Mouse (Mus musculus): Measurements from ENCODE around the gene Abcg5.

Gene Abcg5

GRCm38 (mm10) chr17:84642324-84642723 is 40.5 kb downstream of the Abcg5 start:
- peak; percentile 6 for DNase-seq

- peak; percentile 82 for DNase-seq
Observed at GRCm38 (mm10) chr17:84641893-84642292, 40.9 kb downstream of the Abcg5 start.

DNA sequence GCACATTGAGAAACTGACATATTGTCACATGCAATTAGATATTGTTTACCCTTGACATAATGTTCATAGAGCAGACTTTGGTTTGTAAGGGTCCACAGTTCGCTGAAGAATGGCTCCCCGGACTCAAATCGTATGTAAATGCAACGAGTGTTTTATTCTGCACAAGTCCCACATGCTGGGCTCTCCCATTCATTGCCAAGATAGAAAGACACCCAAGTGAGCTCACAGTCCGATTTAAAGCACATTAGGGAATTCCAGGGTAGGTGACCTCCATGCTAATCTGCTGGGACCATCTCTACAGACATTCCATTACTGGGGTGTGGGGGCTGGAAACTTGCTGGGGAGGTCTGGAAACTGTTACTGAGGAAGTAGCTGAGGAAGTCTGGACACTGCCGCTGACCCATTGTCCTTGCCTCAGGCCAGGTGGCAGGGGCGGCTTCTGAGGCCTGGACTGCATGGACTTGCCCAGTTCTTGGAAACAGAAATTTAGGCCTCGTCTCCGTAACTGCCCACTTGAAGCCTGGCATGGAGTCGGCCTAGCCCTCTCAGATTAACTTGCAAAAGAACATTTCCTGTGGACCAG is 42.9 kb downstream of the Abcg5 start:
- DNase-seq = peak; percentile 28

- peak; percentile 1 for DNase-seq
Observed at GRCm38 (mm10) chr17:84637971-84638370, 44.8 kb downstream of the Abcg5 start.

DNA sequence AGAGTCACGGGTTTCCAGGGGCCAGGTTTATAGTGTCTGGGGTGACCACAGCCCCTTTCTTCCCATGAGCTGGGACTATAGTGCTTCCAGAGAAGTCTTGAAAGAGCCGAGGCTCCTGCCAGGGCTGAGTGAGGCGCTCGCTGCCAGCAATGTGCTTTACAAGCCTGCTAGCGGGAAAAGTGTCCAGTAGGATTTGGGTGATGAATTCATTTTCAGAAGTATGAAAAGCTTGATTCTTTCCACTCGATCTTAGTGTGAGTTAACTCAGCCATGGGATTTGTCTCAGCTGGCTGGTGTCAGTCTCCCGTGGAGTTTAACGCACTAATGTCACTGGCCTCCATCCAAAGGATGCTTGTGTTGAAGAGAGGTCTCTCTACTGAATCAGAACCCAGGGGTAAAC is 46.5 kb downstream of the Abcg5 start:
- DNase-seq = peak; percentile 6

DNA sequence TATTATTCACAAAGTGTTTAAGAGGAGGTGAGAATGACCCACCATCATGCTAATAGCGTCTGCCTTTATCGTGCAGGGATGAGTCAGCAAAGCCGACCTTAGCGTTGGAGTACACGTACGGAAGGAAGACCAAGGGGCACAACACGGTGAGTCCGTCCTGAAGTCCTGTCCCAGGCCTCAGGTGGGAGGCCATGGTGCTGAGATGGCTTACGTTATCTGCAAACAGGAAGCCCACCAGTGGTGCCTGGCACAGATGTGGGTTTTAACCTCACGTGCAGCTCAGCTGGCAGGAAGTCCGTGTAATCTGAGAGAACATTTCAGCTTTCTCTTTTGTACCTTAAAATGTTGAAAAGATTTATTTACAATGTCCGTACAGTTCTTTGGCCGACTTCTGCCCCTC is 49.4 kb downstream of the Abcg5 start:
- no peak for DNase-seq

GRCm38 (mm10) chr17:84631836-84632235 is 51.0 kb downstream of the Abcg5 start:
- DNase-seq = no peak

DNA sequence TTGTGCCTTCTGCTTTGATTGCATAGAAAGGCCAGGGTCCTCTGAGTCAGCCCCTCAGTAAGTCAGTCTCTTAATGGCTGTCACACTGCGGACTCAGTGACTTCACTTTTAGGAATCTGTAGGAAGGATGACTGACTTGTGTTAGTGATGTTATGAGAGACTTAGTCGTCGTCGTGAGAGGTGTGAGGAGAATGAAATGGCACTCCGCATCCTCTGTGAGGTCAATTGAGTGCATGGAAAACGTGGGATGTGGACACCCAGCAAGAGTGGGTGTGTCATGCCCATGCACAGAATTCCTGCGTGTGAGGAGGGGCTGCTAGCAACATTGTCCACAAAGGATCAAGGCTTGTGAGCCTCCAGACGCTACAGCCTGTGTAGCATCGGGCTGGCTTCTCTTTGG is 54.2 kb downstream of the Abcg5 start:
- no peak for DNase-seq

DNA sequence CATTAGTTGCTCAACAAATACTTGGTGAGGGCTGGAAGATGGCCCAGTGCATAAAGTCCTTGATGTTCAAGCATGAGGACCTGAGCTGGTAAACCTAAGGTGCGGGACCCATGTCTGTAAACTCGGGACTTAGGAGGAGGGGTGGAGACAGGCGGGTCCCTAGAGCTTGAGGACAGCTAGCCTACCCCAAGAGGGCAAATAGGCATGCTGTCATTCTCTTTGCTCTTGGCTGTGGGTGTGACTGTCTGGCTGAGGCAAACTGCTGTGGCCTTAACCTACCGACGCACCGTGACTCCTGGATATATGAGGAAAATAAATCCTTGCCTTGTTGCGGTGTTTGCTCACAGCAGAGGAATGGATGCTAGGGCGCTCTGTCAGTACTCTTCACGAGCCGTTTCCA is 55.1 kb downstream of the Abcg5 start:
- DNase-seq = no peak

DNA sequence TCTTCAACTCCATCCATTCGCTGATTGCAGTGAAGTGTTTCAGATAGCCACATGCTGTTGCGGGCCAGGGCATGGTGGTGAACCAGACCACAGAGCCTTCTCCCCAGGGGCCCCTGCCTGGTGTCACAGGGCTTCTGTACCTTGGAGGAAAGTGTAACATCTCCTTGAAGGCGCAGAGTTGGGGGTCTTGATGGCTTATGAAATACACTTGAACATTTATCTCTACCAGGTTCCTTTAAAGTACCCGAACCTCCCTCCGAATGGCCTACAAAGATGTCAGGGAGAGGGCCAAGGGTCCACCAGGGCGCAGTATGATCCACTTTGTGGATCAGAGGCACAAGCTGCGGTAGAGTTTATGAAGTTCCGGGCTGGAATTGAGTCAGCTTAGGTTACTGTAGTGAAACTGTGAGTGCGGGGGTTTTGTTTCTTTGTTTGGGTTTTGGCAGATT is 55.9 kb downstream of the Abcg5 start:
- DNase-seq = peak; percentile 46

DNA sequence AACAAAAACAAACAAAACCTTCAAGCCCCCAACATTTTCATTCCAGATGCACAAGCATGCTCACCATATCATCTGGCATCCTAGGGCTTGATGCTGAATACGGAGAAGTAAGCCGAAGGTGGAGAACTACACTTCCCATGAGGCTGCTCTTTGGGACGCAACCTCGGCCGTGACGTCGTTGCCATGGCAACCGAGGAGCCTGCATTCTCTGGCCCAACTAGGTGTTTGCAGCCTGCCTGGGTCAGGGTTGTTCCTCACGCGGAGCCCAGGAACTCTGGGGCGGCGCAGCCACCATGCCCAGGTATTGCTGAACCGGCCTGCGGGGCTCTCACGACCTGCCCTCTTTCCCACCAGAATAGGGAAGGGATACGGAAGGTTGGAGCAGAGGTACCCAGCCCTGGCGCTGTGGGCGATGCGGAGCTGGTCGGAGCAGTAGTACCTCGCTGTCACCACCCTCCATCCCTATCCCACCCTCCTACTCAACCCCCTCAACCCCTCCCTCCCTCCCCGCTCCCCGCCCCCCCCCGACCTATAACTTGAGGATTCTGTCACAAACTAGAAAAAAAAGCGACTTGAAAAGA is 56.4 kb downstream of the Abcg5 start, which contains the start of gene Dync2li1:
Gene Dync2li1, plus strand, starts transcription at position 221 of the 581 bp plus-strand sequence.
- peak; percentile 96 for DNase-seq

GRCm38 (mm10) chr17:84622873-84623272 is 59.9 kb downstream of the Abcg5 start:
- no peak for DNase-seq

DNA sequence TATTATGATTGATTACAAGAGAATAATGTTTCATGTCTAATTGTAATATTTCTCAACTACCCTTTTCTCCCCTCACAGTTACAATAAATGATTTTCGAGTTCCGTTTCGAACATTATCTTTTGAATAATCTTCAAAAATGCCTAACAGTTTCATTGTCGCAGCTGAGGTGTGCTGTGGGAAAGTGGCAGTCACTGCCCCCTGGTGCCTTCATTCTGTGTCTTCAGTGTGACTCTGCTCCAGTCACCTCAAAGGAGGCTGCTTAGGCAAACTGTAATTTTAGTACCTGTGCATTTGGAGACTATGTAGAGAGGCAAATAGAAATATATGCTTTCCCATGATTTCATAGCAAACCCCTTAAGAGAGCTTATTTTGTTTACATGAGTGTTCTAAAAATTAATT is 60.8 kb downstream of the Abcg5 start:
- DNase-seq = no peak

- DNase-seq = no peak
Observed at GRCm38 (mm10) chr17:84621209-84621608, 61.6 kb downstream of the Abcg5 start.

DNA sequence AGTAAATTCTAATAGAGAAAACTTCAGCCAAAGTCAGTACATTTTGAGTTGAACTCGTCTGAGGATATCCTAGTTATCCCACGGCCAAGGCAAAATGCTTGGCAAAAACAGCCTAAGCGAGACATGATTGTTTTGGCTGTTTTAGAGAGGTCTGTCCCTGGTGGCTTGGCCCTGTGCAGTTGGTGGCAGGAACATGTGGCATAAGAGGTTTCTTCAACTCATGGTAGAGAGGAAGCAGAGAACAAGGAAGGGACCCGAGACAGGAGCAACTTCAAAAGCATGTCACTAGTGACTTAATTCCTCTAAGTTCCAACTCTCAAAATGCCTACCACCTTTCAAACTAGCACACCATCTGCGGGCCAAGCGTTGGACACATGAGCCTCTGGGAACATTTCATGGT is 62.2 kb downstream of the Abcg5 start:
- no peak for DNase-seq

DNA sequence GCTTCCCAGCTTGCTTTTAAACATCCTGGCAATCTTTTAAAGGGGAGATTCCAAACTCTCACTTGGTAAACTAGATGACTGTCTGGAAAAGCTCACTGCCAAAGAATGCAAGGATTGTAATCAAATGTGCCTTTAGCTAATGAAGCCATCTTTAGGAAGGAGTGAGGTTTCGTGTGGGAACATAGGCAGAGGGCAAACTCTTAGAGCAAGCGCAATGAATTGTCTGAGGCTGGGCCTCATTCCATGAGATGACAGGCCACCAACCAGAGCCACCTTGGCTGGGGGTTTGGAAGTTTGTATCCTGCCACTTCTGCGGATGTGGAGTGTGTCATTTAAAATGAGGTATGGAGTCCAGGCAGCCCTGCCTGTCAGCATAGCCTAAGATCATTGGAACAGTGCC is 62.7 kb downstream of the Abcg5 start:
- DNase-seq = no peak

- no peak for DNase-seq
Observed at GRCm38 (mm10) chr17:84619112-84619511, 63.7 kb downstream of the Abcg5 start.

- no peak for DNase-seq
Observed at GRCm38 (mm10) chr17:84617953-84618352, 64.9 kb downstream of the Abcg5 start.

DNA sequence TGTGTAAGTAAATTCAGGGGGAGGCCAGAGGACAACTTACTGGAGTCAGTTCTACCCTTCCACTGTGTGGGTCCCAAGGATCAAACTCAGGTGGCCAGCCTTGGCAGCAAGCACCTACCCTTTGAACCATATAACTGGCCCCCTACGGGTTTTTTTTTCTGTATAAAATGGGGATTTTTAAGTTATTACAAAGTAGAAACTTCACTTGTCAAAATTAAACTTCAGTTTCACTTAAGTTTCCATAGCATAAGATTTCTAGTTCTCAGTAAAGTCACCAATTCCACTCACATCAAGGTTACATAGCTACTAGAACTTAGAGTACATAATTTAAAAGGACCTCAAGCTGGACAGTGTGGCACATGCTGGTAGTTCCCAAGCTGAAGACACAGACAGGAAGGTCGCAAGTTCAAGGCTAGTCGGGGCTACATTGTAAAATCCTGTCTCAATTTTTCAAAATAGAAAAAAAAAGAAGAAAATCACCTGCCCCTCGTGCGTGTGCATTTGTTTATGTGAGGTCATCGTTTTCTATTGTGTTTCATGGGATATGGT is 66.2 kb downstream of the Abcg5 start:
- no peak for DNase-seq

- no peak for DNase-seq
Observed at GRCm38 (mm10) chr17:84615811-84616210, 67.0 kb downstream of the Abcg5 start.

GRCm38 (mm10) chr17:84611971-84612370 is 70.8 kb downstream of the Abcg5 start:
- no peak for DNase-seq

- DNase-seq = peak; percentile 75
Observed at GRCm38 (mm10) chr17:84611500-84611899, 71.3 kb downstream of the Abcg5 start.

GRCm38 (mm10) chr17:84608606-84609005 is 74.2 kb downstream of the Abcg5 start:
- no peak for DNase-seq

All from kidney, postnatal 10 days (tissue).